Mouse (Mus musculus) ES-E14 (cell line): ENCODE measurements around the gene Gm35549. TPM values are rescaled to one million over a fixed set of nuclear protein-coding genes. Genes with fewer than 3 reads are reported as not detected.

Experiments used
- DNase-seq: peaks from one replicate; pipeline ENCODE4 v3.0.0-alpha.2; 2013; ENCODE audit warnings: low read depth, low spot score
- H3K27ac ChIP-seq: 2 replicates; pipeline ENCODE4 v1.5.1; 2012; ENCODE audit warnings: low read depth, mild to moderate bottlenecking, low read length, moderate library complexity, mixed read lengths; ENCODE audit not compliant: poor library complexity, insufficient read depth, severe bottlenecking
- H3K36me3 ChIP-seq: 2 replicates; pipeline ENCODE4 v1.6.1; 2012; ENCODE audit warnings: mild to moderate bottlenecking, low read length, moderate library complexity, mixed read lengths; ENCODE audit not compliant: control insufficient read depth, poor library complexity, insufficient read depth, severe bottlenecking
- H3K4me1 ChIP-seq, 2 experiments: fragments of 150-350 bp in 1 of 2; sonication (generic) in 1 of 2; 2 replicates each; pipeline ENCODE4 v1.6.1; 2012; ENCODE audit warnings: low read length in 2 of 2, mild to moderate bottlenecking in 1 of 2, mixed read lengths in 1 of 2; ENCODE audit not compliant: control insufficient read depth in 2 of 2, insufficient read depth in 2 of 2, poor library complexity in 1 of 2
- H3K4me3 ChIP-seq, 2 experiments: fragments of 150-350 bp in 1 of 2; sonication (generic) in 1 of 2; 2 replicates each; pipeline ENCODE4 v1.5.1; 2012; ENCODE audit warnings: low read length in 2 of 2, low read depth in 1 of 2, mild to moderate bottlenecking in 1 of 2, mixed read lengths in 1 of 2; ENCODE audit not compliant: insufficient read depth in 1 of 2, poor library complexity in 1 of 2, severe bottlenecking in 1 of 2
- H3K9ac ChIP-seq: 2 replicates; pipeline ENCODE4 v1.6.1; 2012; ENCODE audit warnings: low read depth, mild to moderate bottlenecking, low read length, mixed read lengths; ENCODE audit not compliant: poor library complexity, insufficient read depth, severe bottlenecking
- H3K9me3 ChIP-seq: fragments of 150-350 bp; sonication (generic); 2 replicates; pipeline ENCODE4 v1.6.1; 2012; ENCODE audit warnings: low read depth, mild to moderate bottlenecking, low read length; ENCODE audit not compliant: control insufficient read depth, insufficient read depth
- CHD2 ChIP-seq: IDR thresholded peaks from 2 replicates; pipeline ENCODE4 v1.6.1; 2014; ENCODE audit warnings: mild to moderate bottlenecking, low read depth, low read length, inconsistent platforms
- HCFC1 ChIP-seq: IDR thresholded peaks from 2 replicates; pipeline ENCODE4 v1.6.1; 2012; ENCODE audit warnings: low read length, inconsistent platforms, borderline replicate concordance; ENCODE audit not compliant: insufficient read depth
- MAFK ChIP-seq: IDR thresholded peaks from 2 replicates; pipeline ENCODE4 v1.6.1; 2014; ENCODE audit warnings: mild to moderate bottlenecking, low read depth, low read length, inconsistent platforms; ENCODE audit not compliant: insufficient read depth
- ZC3H11A ChIP-seq: IDR thresholded peaks from 2 replicates; pipeline ENCODE4 v1.6.1; 2012; ENCODE audit warnings: low read depth, mild to moderate bottlenecking, inconsistent platforms, low read length, borderline replicate concordance
- ZNF384 ChIP-seq: IDR thresholded peaks from 2 replicates; pipeline ENCODE4 v1.6.1; 2012; ENCODE audit warnings: low read depth, low read length, inconsistent platforms
- in situ Hi-C, 2 experiments: fragments of 600-800 bp; cut with MboI; formaldehyde crosslinking; loops; one replicate each; pipeline ENCODE4 v1.15.1; 2025; ENCODE audit warnings: low sequenced_read_pairs in 2 of 2, inconsistent platforms in 1 of 2; ENCODE audit not compliant: unreplicated experiment in 2 of 2
- total RNA-seq: library from RNA; depleted of rRNA; stranded (reverse); fragments of 300-350 nt; gene quantifications from 2 replicates; pipeline ENCODE4 v1.2.3, GENCODE M21; 2012

Gene Gm35549
- total RNA-seq, 1 experiment: 0.27 TPM

DNA sequence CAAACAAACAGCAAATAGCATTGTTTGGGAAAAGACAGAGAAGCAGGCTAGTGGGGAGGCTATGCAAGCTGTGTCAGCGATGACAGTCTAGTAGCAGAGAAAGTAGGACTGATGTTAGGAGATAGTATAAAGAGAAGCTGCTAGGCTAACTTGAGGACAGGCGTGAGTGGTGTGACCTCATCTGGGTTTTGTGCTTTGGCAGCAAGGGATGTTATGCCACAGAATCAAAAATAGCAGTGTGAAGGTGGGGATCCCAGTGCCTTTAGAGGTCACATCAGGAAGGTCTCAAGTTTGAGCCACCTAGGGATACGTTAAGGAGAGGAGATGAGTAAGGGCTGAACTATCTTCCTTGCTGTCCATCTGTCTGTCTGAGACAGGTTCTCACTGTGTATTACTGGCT, 33.6 kb downstream of the Gm35549 start:
- H3K4me3 ChIP-seq: no peak overlapping the region

DNA sequence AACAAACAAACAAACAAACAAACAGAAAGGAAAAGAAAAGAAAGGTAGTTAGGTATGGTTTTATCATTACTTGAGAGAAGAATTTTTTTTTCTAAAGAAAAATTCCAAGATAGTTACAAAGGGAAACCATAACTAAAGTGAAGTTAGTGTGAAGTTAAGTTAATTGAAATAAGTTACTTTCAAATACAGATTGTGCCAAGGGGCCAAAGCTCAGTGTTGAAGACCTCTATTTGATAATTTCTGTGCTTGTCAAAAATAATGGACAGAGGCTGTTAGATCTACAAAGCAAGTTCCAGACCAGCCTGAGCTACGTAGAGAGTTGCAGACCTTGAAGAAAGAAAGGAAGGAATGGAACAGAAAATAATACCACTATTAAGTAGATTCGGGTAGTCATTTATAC, 36.6 kb downstream of the Gm35549 start:
- in situ Hi-C loops: no loop called here
- H3K4me1 ChIP-seq: peaks cover 2 to 4% of the 10 kb centered on the region in 2 experiments; a peak in 2 of 4 replicates
- no peak overlapping the region for H3K27ac ChIP-seq
- H3K9me3 ChIP-seq: no peaks in the 10 kb centered on the region
- no peak overlapping the region for H3K4me3 ChIP-seq
- TF ChIP-seq HCFC1 (no peak), MAFK (no peak), ZC3H11A (no peak), ZNF384 (no peak), CHD2 (no peak)
- no peak overlapping the region for H3K9ac ChIP-seq
- no peak for DNase-seq
- H3K36me3 ChIP-seq: no peaks in the 10 kb centered on the region

More for the DNA sequence above, 33.6 kb downstream of the Gm35549 start:
- TF ChIP-seq ZNF384 (no peak), MAFK (no peak), HCFC1 (no peak), ZC3H11A (no peak), CHD2 (no peak)
- Histone ChIP-seq H3K4me1 (peaks cover 0 to 2% of the 10 kb centered on the region in 2 experiments; a peak in 1 of 4 replicates), H3K27ac (no peak overlapping the region), H3K9me3 (no peaks in the 10 kb centered on the region), H3K36me3 (no peaks in the 10 kb centered on the region), H3K9ac (no peak overlapping the region)
- DNase-seq: no peak
- in situ Hi-C loops: no loop called here

DNA sequence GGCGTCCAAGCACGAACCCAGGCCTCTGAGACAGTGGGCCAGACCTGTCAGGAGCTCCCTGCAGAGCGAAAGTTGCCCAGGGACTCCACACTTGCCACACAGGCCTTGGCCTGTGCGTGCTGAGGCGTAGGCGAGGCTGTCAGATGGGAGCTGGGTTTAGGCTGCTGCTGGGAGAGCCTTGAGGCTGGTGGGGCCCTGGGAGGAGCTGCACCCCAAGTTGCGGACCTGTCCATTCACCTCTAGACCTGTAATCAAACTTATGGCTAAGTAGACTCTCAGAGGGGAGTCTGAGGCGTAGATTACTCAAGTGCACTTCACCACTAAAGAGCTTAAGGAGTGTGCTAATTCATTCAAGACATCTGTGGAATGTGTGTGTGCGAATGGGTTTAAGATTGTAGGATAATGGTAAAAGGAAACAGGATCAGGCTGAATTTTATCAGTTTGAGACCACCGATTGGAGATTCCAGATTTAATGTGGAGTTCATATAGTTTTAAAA, 37.9 kb downstream of the Gm35549 start:
- Histone ChIP-seq H3K4me3 (peak overlapping the region; percentile 85 to 100), H3K9me3 (no peaks in the 10 kb centered on the region), H3K36me3 (no peaks in the 10 kb centered on the region), H3K9ac (peak overlapping the region; percentile 83), H3K4me1 (peaks cover 2 to 4% of the 10 kb centered on the region in 2 experiments; a peak in 2 of 4 replicates), H3K27ac (0 out of 2 replicates have a peak overlapping the region, but pooled peaks have one; percentile 27)
- in situ Hi-C loops: no loop called here
- TF ChIP-seq ZNF384: no peak
- TF ChIP-seq CHD2: no peak
- no peak for TF ChIP-seq ZC3H11A
- TF ChIP-seq MAFK: no peak
- no peak for TF ChIP-seq HCFC1
- DNase-seq: no peak

DNA sequence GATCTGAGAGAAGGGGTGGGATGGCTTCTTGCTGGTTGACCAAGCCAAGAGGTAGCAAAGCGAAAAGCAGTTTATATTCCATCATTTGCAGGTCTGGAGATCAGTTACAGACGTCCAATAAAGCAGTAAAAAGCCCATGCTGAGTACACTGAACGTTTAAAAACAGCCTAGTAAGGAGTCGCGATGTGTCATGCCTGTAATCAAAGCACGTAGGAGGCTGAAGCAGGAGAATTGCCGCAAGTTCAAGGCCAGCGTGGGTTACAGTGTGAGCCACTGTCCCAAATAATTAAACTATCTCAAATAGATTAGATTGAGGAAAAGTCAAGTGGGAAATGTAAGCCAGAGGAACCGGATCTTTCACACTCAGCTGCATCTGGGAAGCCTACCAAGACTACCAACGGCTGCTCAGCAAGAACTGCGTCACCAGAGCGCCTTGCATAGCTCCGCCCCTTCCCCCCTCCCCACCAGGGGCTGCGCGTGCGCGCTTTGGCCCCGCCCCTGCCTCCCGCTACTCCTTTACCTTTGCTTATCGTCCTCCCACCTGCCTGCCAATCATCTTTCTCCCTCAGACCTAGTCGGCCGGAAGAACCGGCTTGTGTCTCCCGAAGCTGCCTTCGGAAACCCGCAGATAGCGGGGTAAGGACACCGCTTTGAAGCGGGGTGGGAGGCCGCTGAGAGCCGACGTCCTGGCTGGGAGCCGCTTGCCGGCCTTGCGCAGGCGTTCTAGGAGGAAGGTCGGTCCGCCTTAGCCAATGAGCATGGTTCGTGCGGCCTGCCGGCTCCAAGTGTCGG, 38.6 kb downstream of the Gm35549 start, which contains the start of gene Tcaim:
Tcaim (plus strand) TSS at position 487 of the 792 bp plus-strand sequence.
- Histone ChIP-seq H3K4me3 (peak within 1 kb of the TSS; percentile 85 to 100), H3K36me3 (no peaks in the 10 kb centered on the region), H3K9me3 (no peaks in the 10 kb centered on the region), H3K9ac (peak within 1 kb of the TSS; percentile 83), H3K4me1 (peaks cover 2 to 4% of the 10 kb centered on the region in 2 experiments; a peak in 2 of 4 replicates), H3K27ac (0 out of 2 replicates have a peak within 1 kb of the TSS, but pooled peaks have one; percentile 27)
- peak; percentile 87 for DNase-seq
- TF ChIP-seq ZC3H11A (no peak), MAFK (0 out of 2 replicates have a peak, but pooled peaks have one; percentile 20)
- in situ Hi-C loops: no loop called here

DNA sequence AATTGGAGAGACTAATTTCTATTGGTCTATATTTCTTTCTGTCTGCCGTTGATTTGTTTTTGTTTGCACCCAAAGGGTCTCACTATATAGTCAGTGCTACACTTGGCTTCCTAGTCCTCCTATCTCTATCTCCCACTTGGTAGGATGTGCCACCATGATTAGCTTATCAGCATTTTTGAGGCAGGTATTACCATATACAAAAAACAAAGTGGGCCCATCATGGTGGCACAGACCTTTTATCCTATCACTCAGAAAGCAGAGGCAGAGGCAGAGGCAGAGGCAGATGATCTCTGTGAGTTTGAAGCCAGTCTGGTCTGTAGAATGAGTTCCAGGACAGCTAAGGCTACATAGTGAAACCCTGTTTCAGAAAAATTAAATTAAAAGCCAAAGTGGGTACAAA, 57.3 kb downstream of the Gm35549 start:
- no peak for DNase-seq
- Histone ChIP-seq H3K9me3 (no peaks in the 10 kb centered on the region), H3K36me3 (no peaks in the 10 kb centered on the region), H3K4me3 (no peak overlapping the region), H3K4me1 (no peaks in the 10 kb centered on the region), H3K9ac (no peak overlapping the region), H3K27ac (no peak overlapping the region)
- TF ChIP-seq HCFC1 (no peak), CHD2 (no peak), ZC3H11A (no peak)
- in situ Hi-C loops: no loop called here
